ENCODE assay signal across 14 mouse cellular contexts in the genomic region with DNA sequence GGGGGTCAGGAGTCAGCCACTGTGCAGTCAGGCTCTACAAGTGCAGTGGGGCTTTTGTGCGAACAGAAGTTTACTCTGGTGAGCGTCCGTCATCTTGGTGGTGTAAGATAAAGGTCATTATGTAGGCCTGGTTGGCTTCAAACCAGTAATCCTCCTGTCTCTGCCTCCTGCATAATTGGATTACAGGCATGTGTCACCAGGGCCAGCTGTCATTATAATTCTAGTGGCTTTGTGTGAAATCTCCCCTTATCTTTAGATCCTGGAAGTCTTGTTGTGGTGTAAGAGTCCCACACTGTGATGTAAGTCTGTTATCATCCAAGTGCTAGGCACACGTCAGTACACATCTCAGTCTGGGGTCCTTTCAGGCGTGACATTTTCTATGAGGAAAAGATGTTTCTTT. TPM values are rescaled to one million over a fixed set of nuclear protein-coding genes. Genes with fewer than 3 reads are reported as not detected.
"Had no signal": no experiment of that assay in that cellular context is flagged by ENCODE, and none has a peak within 500 bp of the region (broad histone marks: within the 10 kb centered on the region; RNA-seq: fewer than 3 reads in every experiment).

No protein-coding gene starts in this region.

- H3K4me2 ChIP-seq: kidney, embryonic 15.5 days; liver, embryonic 12.5 days; lung, embryonic 14.5 days; midbrain, embryonic 11.5 days; midbrain, embryonic 15.5 days; neural tube, embryonic 13.5 days had no signal

- DNase-seq: kidney, adult 2 months; kidney, postnatal 14 days; lung, embryonic 14.5 days; lung, postnatal 10 days; lung, postnatal 4 days; right cerebral cortex, postnatal 25 days had no signal

- H3K36me3 ChIP-seq: midbrain, embryonic 15.5 days had no signal

- ATAC-seq: liver, embryonic 12.5 days; midbrain, embryonic 15.5 days had no signal

- H3K4me3 ChIP-seq: kidney, embryonic 15.5 days; left cerebral cortex, adult 2 months; limb, embryonic 10.5 days; liver, embryonic 12.5 days; midbrain, embryonic 15.5 days; neural tube, embryonic 13.5 days had no signal

- H3K27me3 ChIP-seq: kidney, embryonic 15.5 days; liver, embryonic 12.5 days; midbrain, embryonic 15.5 days; neural tube, embryonic 13.5 days had no signal

- H3K4me1 ChIP-seq: kidney, embryonic 15.5 days; limb, embryonic 10.5 days; liver, embryonic 12.5 days; midbrain, embryonic 15.5 days; neural tube, embryonic 13.5 days had no signal

- H3K27ac ChIP-seq: kidney, embryonic 15.5 days; left cerebral cortex, adult 2 months; limb, embryonic 10.5 days; liver, embryonic 12.5 days; midbrain, embryonic 15.5 days; neural tube, embryonic 13.5 days had no signal

- H3K9ac ChIP-seq: kidney, embryonic 15.5 days; liver, embryonic 12.5 days; lung, embryonic 14.5 days; midbrain, embryonic 15.5 days; neural tube, embryonic 13.5 days had no signal

- H3K9me3 ChIP-seq: kidney, embryonic 15.5 days; limb, embryonic 10.5 days; liver, embryonic 12.5 days; midbrain, embryonic 15.5 days; neural tube, embryonic 13.5 days had no signal

RNA-seq across cellular contexts. Expression of a gene that starts 29.7 kb away (rescaled TPM):
- total RNA-seq: megakaryocyte, adult 5-6 weeks had no signal
